ENCODE assay signal across 26 mouse cellular contexts in the genomic region with DNA sequence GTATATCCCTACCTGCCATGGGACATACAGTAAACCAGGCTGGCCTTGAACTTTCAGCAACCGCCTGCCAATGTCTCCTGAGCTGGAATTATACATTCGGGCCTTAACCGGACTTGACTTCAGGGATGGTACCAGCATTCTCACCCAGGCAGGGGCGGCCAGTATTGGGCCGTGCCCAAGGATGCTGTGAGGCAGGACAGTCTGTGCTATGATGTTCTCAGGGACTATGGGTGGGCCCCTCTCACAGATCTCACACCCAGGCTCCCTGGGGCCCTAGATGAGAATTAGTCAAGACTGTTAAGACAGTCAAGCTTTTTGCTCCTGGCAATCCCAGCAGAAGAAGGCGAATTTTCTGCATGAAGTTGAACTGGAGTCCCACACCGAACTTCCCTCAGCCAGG.
DNase-seq lines count a peak whose midpoint lies in the region; ATAC-seq and TF ChIP-seq lines count a peak whose summit lies in the region.
"Had no signal": no experiment of that assay in that cellular context is flagged by ENCODE, and none has a peak within 500 bp of the region (broad histone marks: within the 10 kb centered on the region; RNA-seq: fewer than 3 reads in every experiment).

No protein-coding gene starts in this region.

- H3K4me1 ChIP-seq in heart, embryonic 13.5 days: peaks cover 47% of the 10 kb centered on the region

- H3K27ac ChIP-seq in gastrocnemius, adult 2 months: peak overlapping the region; percentile 54
- peak overlapping the region; percentile 20 for H3K27ac ChIP-seq in heart, embryonic 13.5 days (replicated peaks)
- H3K27ac ChIP-seq: forebrain, embryonic 10.5 days; forebrain, embryonic 13.5 days; hindbrain, embryonic 10.5 days; hindbrain, embryonic 13.5 days; intestine, embryonic 15.5 days had no signal

- H3K4me2 ChIP-seq in heart, embryonic 13.5 days: no peak overlapping the region
- H3K4me2 ChIP-seq: forebrain, embryonic 13.5 days; hindbrain, embryonic 13.5 days; intestine, embryonic 15.5 days had no signal

- no peaks in the 10 kb centered on the region for H3K9me3 ChIP-seq in heart, embryonic 13.5 days
- H3K9me3 ChIP-seq: forebrain, embryonic 10.5 days; forebrain, embryonic 13.5 days; G1E; hindbrain, embryonic 10.5 days; hindbrain, embryonic 13.5 days; intestine, embryonic 15.5 days had no signal

- 89% methylated on average over 7 of the region's 7 CpGs for WGBS in heart, embryonic 13.5 days

- intact Hi-C loops in gastrocnemius, adult 2 months (cut with DNase I): no loop called here
- intact Hi-C loops in heart, postnatal 10 days (cut with DNase I): no loop called here

- no peaks in the 10 kb centered on the region for H3K27me3 ChIP-seq in heart, embryonic 13.5 days (replicated peaks)
- H3K27me3 ChIP-seq: CH12.LX; hindbrain, embryonic 13.5 days; intestine, embryonic 15.5 days; Patski had no signal

- no peaks in the 10 kb centered on the region for H3K36me3 ChIP-seq in heart, embryonic 13.5 days
- H3K36me3 ChIP-seq: forebrain, embryonic 10.5 days; G1E; hindbrain, embryonic 10.5 days; hindbrain, embryonic 13.5 days; intestine, embryonic 15.5 days had no signal

- no peak overlapping the region for H3K4me3 ChIP-seq in gastrocnemius, adult 2 months
- H3K4me3 ChIP-seq in heart, embryonic 13.5 days: no peak overlapping the region
- H3K4me3 ChIP-seq: forebrain, embryonic 10.5 days; forebrain, embryonic 13.5 days; hindbrain, embryonic 10.5 days; hindbrain, embryonic 13.5 days; intestine, embryonic 15.5 days had no signal

- DNase-seq in gastrocnemius, adult 2 months: peak; percentile 59
- no peak for DNase-seq in gastrocnemius, adult 8-10 months (ENCODE audit: low spot score in 2 of 2)
- DNase-seq in heart, adult 11 months: peak; percentile 95
- DNase-seq in heart, adult 8-10 months (ENCODE audit: low spot score): no peak
- DNase-seq in heart, postnatal 10 days: no peak
- DNase-seq in testis, postnatal 14 days (ENCODE audit: low spot score): peak; percentile 37
- DNase-seq: adrenal gland, postnatal 10 days; adrenal gland, postnatal 36 days; B cell, adult 2 months; cerebellum, adult 18-20 months; cerebellum, adult 9-10 months; cerebellum, postnatal 14 days; heart, postnatal 36 days; kidney, adult 11 months; kidney, adult 8-10 months had no signal

- no peak for TF ChIP-seq CTCF in gastrocnemius, adult 2 months (IDR thresholded peaks at IDR 0.05)

- H3K9ac ChIP-seq in heart, embryonic 13.5 days: no peak overlapping the region
- H3K9ac ChIP-seq: forebrain, embryonic 13.5 days; hindbrain, embryonic 13.5 days; intestine, embryonic 15.5 days had no signal

- no peak for ATAC-seq in heart, embryonic 13.5 days (ENCODE audit: extremely low read depth, insufficient number of reproducible peaks, low FRiP score, low TSS enrichment)
- ATAC-seq: forebrain, embryonic 13.5 days; forebrain, embryonic 16.5 days; hindbrain, embryonic 16.5 days; intestine, embryonic 15.5 days; Patski had no signal

Comparison
In these comparisons a context has a peak if more than half of its experiments do, and no peak if none do; other contexts are left out.
1. DNase-seq: peak in gastrocnemius, adult 2 months (single experiment), heart, adult 11 months (single experiment) and testis, postnatal 14 days (single experiment); none in gastrocnemius, adult 8-10 months (0 of 2), heart, adult 8-10 months (single experiment) and heart, postnatal 10 days (0 of 2).